Mouse (Mus musculus) regulatory T cell (primary cell): ENCODE measurements around the gene Farsb.
"Not testable (repeated sequence)": the region's sequence is repeated elsewhere in the genome, so short reads cannot be mapped to it uniquely, and the experiment has no call there.

Source experiments
- in situ Hi-C: fragments of 300-600 bp; cut with MboI, MseI; formaldehyde crosslinking; loops from one replicate; pipeline ENCODE4 v1.15.1; 2025; ENCODE audit warnings: high pct_unique_total_duplicates

The Farsb gene

GRCm38 (mm10) chr1:78488752-78489492, at the start of gene Farsb:
Gene Farsb, minus strand, starts transcription at chr1:78488897.
- in situ Hi-C loops: no loop called here

DNA sequence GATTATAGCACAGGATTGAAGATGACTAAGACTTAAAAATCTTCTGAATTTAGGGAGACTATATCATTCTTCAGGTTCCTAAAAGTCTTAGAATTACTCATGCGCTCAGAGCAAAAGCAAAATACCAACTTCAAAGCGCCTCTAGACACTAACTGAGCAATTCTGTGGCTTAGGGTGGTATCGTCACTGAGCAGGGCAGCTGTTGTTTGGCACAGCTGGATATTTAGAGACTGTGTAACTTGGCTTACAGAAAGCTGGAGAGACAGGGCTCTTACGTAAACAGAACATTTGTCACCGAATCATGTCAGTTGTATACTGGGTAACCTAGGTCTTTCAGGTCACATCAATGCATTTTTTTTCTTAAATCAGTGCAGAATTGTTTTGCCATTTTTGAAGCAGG, 49.7 kb upstream of the Farsb start:
- in situ Hi-C loops: loop anchor here (5.0 to 25.0 kb wide), 2 partner anchors 46 to 1224 kb away; no protein-coding TSS in a partner anchor

DNA sequence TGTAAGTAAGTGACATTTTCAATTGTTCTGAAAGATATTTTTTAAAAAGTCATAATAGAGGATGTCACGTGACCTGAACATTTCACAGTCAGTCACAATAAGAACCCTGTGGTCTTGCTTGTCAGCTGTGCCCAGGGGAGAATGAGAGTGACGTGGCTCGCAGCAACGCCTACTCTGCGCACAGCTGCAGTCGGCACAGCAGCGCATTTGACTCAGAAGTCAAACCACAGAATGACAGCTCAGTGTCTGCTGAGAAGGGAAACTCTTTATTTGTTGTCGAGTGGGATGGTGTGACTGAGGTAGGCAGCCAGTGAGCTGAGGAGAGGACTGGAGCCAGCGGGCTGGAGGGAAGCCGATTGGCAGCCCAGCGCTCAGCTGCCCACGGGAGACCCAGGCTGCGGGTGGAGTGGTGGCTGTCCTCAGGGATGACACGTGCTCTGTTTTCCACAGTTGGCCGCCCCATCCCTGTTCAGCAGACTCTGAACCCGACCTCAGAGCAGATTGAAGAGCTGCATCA, 48.9 kb upstream of the Farsb start:
- in situ Hi-C loops: loop anchor here (5.0 to 25.0 kb wide), 2 partner anchors 45 to 1225 kb away; no protein-coding TSS in a partner anchor

DNA sequence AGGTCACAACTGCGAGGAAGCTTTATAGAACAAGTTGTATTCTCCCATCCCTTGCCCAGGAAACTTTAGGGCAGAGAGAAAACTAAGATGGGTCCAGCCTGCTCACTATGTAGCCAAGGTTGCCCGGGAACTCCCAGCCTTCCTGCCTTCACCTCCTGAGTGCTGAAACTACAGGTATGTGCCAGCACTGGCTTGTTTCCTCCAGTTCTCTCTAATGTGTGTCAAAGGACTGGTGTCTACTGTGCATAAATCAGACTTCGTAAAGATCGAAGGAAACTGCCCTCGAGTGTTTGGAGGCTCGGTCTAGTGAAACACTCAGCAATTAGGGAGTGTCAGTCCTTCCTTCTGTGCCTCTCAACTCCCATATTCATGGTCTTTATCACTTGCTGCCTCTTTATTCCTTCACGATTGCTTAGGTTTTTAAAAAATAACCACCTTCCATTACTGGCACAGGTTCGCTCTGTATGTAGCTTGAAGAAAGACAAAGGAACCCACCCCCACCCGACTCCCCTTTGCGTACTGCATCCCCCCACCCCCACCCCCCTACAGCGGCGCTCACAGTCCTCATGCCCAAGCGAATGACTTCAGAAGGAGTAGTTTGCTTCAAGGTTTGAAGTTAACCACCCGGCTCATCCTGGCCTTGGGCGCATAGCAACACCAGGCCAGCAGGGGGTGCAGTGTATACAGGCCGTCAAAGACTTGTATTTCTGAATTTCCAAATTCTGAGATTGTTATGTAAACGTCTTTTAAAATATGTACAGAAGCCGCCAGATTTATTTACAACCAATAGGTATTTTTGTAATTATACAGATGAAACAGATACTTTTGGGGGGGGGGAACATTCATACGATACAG, 47.8 kb upstream of the Farsb start:
- in situ Hi-C loops: loop anchor here (5.0 to 25.0 kb wide), 2 partner anchors 44 to 1226 kb away; no protein-coding TSS in a partner anchor

- in situ Hi-C loops: loop anchor here (5.0 to 25.0 kb wide), 3 partner anchors 42 to 1228 kb away; no protein-coding TSS in a partner anchor
Measured at GRCm38 (mm10) chr1:78534428-78535150, 45.9 kb upstream of the Farsb start.

DNA sequence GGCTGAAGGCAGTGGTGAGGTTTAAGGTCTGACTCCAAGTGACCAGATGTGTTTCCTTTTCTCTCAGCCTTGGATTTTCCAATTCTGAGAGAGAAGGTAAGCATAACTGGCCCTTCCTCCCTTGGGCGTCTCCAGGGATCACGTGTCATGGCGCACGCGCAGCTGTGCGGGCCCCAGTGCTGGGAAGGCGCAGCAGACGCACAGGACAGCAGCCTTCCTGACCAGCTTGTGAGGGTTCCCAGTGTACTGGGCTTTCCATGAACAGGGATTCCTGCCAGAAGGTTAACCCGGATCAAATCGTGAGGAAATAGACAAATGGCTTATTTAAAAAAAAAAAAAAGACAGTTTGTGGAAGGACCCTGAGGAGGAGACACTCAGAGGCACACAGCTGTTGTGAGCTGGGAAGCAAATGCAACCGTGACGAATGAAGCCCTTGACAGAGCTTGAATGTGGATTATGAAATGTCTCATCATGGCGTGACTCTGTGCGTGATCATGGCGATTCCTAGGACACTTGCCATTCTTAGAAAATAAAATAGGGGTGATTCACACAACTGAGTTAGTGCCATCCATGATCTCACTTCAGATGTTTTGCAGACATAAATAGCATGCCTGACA, 43.6 kb upstream of the Farsb start:
- in situ Hi-C loops: loop anchor here (5.0 to 25.0 kb wide), 2 partner anchors 135 to 1230 kb away; no protein-coding TSS in a partner anchor

DNA sequence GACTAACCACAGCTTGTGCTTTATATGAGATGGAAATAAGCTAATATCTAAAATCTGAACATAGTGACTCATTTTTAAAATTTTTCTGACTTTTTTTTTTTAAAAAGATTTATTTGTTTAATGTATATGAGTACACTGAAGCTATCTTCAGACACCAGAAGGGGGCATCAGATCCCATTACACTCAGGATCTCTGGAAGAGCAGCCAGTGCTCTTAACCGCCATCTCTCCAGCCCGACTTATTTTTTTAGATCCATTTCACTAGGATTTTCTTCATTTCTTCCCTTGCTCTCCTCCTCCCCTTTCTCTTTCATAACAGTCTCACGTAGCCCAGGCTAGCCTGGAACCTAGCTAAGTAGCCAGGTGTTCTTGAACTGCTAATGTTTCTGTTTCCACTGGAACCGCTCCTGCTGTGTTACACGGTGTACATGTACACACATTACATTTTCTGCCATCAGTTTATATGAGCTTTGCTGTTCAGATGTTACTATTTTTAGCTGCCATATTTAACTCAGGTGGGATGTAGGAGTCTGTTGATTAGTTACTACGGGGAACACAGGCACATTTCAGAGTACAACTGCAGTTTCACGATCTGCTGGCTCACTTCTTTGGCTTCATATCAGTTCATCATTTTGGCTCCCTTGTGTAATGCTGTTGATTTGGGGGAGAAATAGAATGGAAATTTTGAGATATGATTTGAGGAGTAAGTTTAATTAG, 42.0 kb upstream of the Farsb start:
- in situ Hi-C loops: loop anchor here (5.0 to 25.0 kb wide), 2 partner anchors 137 to 1232 kb away; no protein-coding TSS in a partner anchor

DNA sequence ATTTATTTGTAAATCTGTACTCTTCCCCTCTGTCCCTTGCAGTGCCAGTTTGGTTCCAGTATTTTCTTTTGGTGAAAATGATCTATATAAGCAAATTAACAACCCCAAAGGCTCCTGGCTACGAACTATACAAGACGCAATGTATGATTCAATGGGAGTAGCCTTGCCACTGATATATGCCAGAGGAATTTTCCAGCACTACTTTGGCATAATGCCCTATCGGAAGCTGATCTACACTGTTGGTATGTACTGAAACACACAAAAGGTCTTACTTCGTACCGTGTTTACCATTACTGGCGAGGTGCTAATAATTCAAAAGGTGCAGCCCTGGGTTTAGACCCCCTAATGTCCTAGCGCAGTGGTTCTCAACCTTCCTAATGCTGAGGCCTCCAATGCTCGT, 40.3 kb upstream of the Farsb start:
- in situ Hi-C loops: loop anchor here (25.0 kb wide), 1 partner anchor 1233 kb away; no protein-coding TSS in a partner anchor

GRCm38 (mm10) chr1:78528356-78528755, 39.7 kb upstream of the Farsb start:
- in situ Hi-C loops: loop anchor here (25.0 kb wide), 1 partner anchor 1234 kb away; no protein-coding TSS in a partner anchor

DNA sequence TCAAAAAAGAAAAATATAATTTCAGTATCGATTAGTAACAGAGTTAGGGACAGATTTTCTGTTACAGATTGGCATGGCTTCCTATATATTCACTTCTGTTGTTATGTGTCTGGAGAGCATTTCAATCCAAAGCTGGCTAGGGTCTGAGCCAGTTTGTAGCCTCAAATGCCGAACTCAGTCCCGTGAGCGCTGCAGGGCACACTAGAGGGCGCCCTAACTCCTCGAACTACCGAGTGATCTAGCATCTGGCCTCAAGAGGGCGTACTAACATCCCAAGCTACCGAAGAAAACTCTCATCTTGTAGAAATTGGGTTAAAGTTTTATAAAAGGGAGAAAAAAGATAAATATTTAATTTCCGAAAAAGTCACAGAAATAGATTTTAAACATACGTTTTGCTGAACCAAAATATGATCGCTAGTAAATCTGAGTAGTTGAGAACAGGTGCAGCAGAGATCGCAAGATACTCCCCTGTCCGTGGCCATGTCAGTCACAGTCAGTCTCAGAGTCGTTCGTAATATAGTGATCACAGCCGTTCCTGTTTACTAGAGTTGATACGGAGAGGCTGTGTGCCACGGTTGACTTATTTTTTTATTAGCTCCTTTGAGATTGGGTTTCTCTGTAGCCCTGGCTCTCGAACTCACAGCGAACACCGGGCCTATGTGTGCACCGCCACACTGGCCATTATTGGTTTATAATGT, 36.6 kb upstream of the Farsb start:
- in situ Hi-C loops: loop anchor here (25.0 kb wide), 1 partner anchor 1237 kb away; no protein-coding TSS in a partner anchor

DNA sequence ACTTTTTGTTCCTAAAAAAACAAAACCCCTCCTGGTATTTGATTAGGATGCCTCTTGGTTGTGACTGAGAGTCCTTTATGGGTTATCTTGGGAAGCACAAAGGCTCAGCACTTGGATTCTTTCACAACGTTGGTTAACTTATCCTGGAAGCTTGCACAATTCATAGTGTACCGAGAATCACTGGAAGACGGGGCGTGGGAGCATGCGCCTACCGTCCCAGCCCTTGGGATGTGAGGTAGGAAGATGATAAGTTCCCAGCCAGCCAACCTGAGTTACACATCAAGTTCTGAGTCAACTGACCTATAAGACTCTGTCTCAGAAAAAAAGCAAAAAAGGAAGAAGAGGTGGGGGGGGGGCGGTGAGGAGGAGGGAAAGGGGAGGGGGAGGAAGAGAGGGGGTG, 30.2 kb upstream of the Farsb start:
- in situ Hi-C loops: no loop called here

DNA sequence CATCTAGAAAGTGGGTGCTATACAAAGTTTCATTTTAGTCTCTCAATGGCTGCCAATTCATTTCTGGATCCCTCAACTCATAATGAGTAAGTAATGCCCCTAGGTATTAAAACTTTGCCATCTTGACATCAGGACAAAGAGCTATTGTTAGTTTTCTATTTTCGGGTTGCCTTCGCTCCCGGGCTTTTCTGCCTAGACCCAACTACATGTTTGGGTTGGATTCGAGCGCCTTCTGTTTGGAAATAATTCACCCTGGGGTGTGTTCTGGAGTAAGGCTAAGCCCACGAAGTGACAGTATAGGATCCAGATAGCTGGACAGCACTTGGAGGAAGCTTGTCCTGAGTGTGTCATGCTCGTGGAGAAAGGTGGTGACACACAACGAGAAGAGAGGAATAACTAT, 24.1 kb upstream of the Farsb start:
- in situ Hi-C loops: no loop called here

DNA sequence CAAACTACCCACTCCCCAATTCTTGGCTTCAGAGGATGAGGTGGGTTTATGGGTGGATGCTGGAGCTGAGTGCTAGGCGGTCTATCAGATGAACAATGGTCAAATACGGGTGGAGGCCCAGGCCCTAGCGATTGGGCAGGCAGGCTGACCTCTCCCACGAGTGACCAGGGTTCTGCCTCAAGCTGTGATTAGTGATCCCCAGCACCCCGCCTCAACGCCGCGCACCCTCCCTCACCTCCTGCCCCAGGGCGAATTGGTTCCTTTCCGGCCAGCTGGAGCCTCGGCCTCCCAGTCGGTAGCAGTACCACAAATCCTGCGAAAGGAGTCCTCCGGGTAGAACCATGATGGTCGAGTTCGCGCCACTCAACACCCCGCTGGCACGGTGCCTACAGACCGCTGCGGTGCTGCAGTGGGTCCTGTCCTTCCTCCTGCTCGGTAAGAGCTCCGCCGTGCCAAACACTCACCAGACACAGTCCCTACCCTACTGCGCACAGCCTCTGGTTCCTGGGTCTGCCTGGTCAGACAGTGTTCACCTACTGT, 23.0 kb upstream of the Farsb start, which contains the start of gene BC035947:
TSS of gene BC035947 (minus strand) at position 538 of the 540 bp plus-strand sequence.
- in situ Hi-C loops: no loop called here

- in situ Hi-C loops: no loop called here
Measured at GRCm38 (mm10) chr1:78510862-78511261, 22.2 kb upstream of the Farsb start, which contains the start of gene Mogat1. Gene Mogat1, plus strand, starts transcription at chr1:78510991.

DNA sequence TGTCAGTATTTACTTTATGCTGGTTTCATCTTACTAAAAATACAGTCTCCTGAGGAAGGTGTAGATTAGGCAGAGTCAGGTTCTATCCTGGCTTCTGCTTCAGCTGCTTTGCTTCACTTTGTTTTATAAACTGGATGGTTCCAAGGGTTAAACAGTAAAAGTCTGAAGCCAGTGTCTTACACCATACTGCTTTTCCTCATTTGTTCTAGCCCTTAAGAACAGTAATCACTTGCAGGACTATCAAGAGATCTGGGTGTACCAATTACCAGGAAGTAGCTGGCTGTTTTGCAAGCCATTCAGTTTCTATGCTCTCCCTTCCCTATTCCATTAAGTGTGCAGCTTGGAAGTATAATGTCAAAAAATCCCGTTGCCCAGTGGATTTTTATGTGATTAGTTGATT, 18.4 kb upstream of the Farsb start:
- in situ Hi-C loops: no loop called here

GRCm38 (mm10) chr1:78502527-78502926, 13.8 kb upstream of the Farsb start:
- in situ Hi-C loops: no loop called here

GRCm38 (mm10) chr1:78501856-78502255, 13.2 kb upstream of the Farsb start:
- in situ Hi-C loops: not testable (repeated sequence)

DNA sequence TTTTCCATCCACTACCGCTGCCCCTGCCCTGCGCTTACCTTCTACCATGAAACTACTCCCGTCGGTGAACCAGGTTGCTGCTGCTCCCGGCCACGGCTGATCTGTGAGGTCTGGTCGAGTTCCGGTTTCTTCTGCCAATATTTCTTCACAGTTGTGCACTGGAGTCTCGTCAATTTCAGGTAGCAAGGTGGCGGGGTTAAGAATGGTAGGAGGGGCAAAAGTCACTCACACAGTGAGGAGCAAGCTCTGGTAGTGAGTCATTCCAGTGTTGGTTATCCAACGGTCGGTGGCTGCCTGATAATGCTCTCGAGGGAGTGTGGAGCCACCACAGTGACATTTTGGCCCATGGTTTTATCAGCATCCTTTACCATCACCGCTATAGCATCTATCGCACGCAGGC, 12.3 kb upstream of the Farsb start:
- in situ Hi-C loops: no loop called here

DNA sequence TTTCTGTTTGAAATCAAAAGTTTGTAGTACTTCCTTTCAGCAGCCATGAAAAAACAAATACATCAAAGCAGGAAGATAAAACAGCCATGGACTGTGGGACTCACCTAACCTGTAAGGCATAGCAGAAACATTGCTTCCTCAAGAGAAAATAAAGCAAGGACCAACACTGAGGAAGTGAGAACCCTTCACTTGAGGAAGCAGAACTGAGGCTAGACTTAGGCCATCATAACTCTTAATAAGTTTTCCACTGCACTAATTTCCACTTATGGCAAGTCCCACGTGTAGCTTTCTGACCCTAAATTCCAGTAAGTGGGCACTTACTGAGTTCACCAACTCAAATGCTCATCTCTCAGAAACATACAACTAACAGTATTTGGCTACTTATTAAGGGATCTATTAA, 1.4 kb upstream of the Farsb start:
- in situ Hi-C loops: loop anchor here (5.0 kb wide), 1 partner anchor 47 kb away; no protein-coding TSS in a partner anchor
